13 mouse cellular contexts compared by ENCODE assay signal in genomic region chr12:97994884-97995283, GRCm38 (mm10).
"Had no signal": no experiment of that assay in that cellular context is flagged by ENCODE, and none has a peak within 500 bp of the region (broad histone marks: within the 10 kb centered on the region; RNA-seq: fewer than 3 reads in every experiment).

No protein-coding gene starts in this region.

- H3K27ac ChIP-seq: intestine, embryonic 15.5 days; limb, embryonic 12.5 days; liver, embryonic 15.5 days; lung, embryonic 15.5 days; macrophage; midbrain, embryonic 15.5 days; neural tube, embryonic 12.5 days had no signal

- H3K9ac ChIP-seq: intestine, embryonic 15.5 days; limb, embryonic 12.5 days; liver, embryonic 15.5 days; lung, embryonic 15.5 days; midbrain, embryonic 15.5 days; neural tube, embryonic 12.5 days had no signal

- H3K27me3 ChIP-seq: intestine, embryonic 15.5 days; limb, embryonic 12.5 days; liver, embryonic 15.5 days; lung, embryonic 15.5 days; megakaryocyte, embryonic 14.5 days; midbrain, embryonic 15.5 days; neural tube, embryonic 12.5 days had no signal

- H3K4me1 ChIP-seq: intestine, embryonic 15.5 days; liver, embryonic 15.5 days; lung, embryonic 15.5 days; midbrain, embryonic 15.5 days; neural tube, embryonic 12.5 days had no signal

- H3K4me2 ChIP-seq: intestine, embryonic 15.5 days; limb, embryonic 12.5 days; liver, embryonic 15.5 days; lung, embryonic 15.5 days; midbrain, embryonic 11.5 days; midbrain, embryonic 15.5 days; neural tube, embryonic 12.5 days had no signal

- H3K9me3 ChIP-seq: intestine, embryonic 15.5 days; limb, embryonic 12.5 days; liver, embryonic 15.5 days; lung, embryonic 15.5 days; midbrain, embryonic 15.5 days; neural tube, embryonic 12.5 days had no signal

- DNase-seq: kidney, postnatal 25 days; layer of hippocampus, adult 9-11 months; thymus, adult 18-20 months; thymus, postnatal 14 days had no signal

- H3K36me3 ChIP-seq: intestine, embryonic 15.5 days; limb, embryonic 12.5 days; liver, embryonic 15.5 days; lung, embryonic 15.5 days; midbrain, embryonic 15.5 days; neural tube, embryonic 12.5 days had no signal

- ATAC-seq: intestine, embryonic 15.5 days; midbrain, embryonic 15.5 days had no signal

- H3K4me3 ChIP-seq: intestine, embryonic 15.5 days; limb, embryonic 12.5 days; liver, embryonic 15.5 days; lung, embryonic 15.5 days; megakaryocyte, embryonic 14.5 days; midbrain, embryonic 15.5 days; neural tube, embryonic 12.5 days had no signal
